Mouse (Mus musculus) T-cell, adult 2 months (primary cell): ENCODE measurements around the gene Kcnn1.
"Not testable (repeated sequence)": the region's sequence is repeated elsewhere in the genome, so short reads cannot be mapped to it uniquely, and the experiment has no call there.

Experiments
- DNase-seq: peaks from one replicate; pipeline ENCODE4 v3.0.0; 2022; ENCODE audit warnings: low spot score

Gene Kcnn1

DNA sequence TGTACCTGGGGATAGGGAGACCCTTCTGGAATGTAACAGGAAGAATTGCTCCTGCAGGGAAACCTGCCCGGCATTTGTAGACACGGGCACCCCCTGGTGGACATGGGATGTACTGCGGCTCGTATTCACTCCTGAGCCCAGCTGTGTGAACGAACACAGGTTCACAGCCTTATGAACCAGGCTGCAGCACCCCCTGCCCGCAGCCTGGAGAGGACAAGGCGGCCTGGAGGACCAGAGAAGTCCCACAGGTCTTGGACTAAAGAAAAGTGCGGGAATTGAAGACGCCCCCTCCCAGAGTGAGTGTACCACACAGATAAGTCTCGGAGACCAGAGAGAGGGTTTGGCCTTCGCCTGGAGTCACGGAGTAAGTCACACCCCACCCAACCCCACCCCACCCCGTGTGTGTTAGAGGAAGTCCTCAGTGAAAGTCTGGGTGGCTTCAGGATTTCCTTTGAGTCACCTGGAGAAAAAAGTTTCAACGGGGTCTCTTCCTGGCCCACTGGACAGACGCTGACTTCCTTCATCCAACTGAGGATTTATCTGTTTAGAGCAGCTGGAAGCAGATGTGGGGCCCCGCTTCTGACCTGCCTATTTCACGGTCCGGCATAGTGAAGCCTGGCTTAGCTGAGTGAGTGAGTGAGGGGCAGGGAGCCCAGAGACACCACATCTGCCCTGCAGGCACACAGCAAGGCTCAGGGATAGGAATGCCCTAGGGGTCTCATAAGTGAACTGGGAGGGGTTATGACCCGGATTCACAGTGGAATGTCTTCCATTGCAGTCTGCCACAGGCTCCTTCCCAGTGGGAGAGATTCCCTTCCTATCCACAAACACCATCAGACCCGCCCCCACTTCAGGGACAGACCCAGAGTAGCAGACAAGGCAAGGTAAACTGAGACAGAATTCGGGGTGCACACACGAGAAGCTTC, 21.6 kb downstream of the Kcnn1 start:
- DNase-seq: peak; percentile 77

DNA sequence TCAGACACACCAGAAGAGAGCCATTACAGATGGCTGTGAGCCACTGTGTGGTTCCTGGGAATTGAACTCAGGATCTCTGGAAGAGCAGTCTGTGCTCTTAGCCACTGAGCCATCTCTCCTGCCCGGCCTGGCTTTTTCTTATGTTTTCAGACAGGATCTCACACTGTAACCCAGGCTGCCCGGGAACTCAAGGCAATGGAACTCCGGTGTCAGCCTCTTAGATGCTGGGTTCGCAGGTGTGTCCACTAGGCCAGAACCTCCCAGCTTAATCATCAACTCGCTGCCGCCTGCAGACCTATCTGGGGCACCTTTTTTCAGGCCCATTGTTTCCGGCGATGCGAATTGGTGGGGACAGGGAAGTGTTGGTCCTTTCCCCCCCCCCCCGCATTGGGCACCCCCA, 22.5 kb downstream of the Kcnn1 start:
- no peak for DNase-seq

DNA sequence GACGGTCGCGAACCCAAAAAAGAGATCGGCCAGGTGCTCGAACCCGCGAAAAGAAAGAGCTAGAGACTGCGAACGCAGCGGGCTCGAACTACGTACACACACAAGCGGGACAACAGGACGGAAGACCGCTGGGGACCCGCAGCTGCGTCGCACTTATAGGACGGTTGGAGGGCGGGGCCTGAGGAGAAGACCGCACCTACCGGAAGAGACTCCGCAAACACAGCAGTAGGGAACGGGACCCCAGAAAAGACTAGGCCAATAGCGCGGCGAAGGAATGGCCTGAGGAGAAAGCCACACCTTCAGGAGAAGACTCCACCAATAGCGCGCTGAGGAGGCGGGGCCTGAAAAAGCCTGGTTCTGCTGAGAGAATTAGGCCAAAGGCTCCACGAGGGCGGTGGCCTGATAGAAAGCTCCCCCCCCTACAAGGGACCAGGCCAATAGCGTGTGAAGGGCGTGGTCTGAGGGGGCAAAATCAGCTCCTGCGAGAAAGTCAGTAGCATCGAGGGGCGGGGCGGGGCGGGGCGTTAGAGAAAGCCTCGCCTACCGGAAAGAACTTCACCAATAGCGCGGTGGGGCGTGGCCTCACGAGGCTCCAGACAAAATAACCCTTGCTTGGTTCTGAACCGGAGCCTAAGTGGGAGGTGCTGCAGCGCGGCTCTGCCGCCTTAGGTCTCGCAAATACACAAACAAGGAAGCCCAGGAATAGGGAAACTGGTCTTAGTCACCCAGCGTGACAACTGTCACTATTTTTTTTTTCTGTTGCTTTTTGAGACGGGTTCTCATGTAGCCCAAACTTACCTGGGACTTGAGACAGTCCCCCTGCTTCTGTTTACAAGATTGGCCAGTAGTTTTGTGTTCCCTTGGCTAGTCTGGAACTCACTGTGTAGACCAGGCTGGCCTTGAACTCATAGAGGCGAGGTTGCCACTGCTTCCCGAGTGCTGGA, 23.4 kb downstream of the Kcnn1 start, which contains the start of gene Arrdc2:
Arrdc2 (minus strand) TSS at position 313 of the 944 bp plus-strand sequence.
- peak; percentile 99 for DNase-seq

DNA sequence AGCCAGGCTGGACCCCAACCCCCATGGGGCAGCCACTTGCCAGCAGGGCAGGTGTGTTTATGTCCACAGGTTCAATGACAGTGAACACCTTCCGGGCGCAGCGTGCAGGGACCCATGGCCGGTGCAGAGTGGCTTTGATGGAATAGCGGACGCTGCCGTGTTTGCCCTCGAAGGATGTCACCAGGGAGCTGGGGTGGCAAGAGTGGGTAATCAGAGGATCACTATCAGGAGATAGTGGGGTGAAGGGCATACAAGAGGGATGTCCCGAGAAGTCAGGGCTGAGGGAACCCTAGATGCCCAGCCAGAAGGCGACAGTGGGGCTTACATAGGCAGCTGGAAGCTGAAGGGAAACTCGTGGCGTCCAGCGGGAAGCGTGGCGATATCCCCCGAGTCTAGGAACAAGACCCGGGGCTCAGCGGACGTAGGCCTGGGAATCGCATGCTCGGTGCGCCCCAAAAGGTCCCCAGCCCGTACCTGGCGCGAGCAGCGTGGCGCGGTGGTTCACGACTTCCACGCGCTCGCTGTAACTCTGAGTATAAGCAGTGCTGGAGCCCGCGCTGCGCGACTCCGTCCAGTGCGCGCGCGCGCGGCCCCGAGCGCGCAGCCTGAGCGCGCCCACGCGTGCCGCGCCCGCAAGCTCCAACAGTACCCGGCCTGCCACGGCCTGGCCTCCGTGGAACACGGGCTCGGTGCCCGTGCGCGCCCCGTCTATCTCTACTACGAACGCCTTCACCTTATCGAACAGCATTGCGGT, 24.2 kb downstream of the Kcnn1 start:
- DNase-seq: no peak

DNA sequence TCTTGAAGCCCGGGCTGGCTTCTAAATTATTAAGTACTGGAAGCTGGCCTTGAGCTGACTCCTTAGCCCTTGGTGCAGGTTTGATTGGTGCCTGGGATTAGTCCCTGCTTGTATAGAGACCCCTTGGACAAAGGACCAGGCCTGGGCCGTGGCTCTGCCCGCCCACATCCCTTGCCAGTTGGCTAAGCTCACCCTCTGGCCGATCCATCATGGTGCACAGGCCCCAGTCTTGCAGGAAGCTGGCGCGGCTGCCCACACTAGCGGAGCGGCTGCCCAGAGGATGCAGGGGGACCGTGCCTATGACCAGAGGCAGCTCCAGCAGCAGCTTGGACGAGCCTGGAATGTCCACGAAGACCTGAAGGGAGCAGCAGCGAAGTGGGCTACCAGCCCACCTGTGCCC, 26.4 kb downstream of the Kcnn1 start:
- DNase-seq: no peak

DNA sequence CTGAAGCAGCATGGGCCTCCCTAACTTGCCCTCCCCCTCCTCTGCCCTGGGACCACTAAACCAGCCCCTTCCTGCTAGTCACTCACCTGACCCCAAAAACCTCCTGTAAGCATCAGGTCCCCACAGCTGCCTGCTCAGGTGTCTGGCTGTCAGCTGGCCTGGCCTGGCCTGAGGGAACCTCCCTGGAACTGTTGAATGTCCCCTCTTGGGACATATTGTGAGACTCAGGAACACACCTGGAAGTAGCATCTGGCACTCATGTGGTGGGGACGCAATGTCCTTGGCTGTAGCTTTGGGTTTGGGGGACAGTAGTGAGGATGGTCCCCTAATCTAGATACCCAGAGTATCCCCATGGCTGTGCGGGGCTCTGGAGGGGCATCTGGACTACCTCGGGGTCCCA, 29.0 kb downstream of the Kcnn1 start:
- DNase-seq: no peak

DNA sequence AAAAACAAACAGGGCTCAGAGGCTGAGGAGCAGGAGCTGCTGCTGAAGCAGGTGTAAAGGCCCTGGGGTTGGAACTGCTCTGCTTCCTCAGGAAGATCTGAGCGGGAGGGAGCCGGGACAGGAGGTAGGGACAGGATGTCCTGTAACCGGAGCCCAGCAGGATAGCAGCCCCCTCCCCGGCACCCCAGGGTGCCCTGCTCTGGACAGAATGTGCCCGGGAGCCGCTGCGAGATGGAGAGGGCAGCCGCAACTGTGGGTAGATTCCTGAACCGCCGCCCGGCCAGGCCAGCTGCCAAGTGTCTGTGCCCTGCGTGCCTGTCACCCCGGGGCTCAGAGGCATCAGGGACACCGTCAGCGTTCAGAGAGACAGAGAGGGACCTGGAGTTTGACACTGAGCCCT, 29.5 kb downstream of the Kcnn1 start:
- no peak for DNase-seq

DNA sequence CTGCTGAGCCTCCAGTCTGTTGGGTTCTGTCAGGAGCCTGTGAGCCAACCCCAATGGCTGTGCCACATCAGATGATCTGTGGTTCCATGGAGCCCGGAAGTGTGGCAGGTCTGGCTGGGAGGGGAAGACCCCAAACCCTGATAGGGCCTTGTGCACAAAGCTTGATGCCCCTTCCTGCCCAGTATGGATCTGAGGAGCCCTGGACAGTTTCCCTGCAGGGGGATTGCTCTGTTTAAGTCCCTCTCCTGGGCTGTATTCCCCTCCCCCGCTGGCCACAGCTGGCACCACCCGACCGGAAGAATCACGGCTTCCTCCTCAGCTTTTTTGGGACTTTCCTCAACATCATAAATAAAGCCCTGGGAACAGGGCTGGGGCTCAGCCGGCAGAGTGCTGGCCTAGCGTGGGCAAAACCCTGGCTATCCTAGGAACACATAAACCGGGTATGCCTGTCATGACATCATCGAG, 30.0 kb downstream of the Kcnn1 start:
- peak; percentile 69 for DNase-seq

DNA sequence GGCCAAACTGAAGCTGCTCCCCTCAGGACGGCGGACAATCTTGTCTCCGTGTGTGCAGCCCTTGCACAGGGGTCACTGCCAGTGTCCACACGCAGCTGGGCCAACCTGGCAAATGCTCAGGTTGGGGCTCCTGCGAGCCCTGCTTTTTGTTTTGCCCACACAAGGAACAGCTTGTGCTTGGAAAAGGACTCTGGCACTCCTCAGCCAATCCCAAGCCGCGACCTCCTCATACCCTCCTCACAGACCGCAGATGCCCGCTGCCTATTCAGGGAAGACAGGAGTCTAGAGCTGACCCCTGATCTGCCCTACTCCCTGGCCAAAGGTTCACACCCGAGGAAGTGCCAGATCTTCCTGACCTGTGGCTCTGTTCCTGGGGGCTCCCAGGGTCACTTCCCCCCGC, 30.7 kb downstream of the Kcnn1 start:
- DNase-seq: no peak

DNA sequence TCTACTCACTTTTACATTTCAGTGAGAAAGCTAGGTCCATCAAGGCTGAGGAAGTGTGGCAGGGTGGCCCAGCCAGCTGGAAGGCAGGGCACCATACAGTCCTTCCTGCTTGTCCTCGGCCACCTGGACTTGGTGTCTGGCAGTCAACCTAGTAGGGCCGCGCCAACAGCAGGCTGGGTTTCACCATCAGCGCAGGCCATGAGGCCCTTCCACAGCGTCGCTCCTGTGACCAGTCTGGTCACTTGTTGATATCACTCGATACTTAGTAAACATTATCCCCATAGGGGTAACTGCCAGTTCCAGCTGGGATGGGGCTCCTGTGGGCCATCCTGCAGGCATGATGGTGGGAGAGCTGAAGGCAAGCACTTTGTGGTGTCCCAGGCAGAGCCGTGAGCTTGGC, 31.5 kb downstream of the Kcnn1 start:
- DNase-seq: no peak

DNA sequence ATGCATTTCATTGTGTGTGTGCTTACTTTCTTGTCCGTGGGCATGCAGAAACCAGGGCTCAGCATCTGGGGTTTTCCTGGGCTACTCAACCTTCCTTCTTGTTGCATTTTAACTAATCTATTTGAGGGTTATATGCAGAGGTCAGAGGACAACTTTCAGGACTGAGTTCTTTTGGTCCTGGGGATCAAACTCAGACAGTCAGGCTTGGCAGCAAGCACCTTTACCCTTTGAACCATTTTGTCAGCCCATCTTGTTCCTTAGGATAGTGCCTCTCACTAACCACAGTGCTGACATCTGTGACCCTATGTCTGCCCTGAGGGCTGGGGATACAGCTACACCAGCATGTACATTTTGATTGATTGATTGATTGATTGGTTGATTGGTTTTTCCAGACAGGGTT, 35.3 kb downstream of the Kcnn1 start:
- no peak for DNase-seq

DNA sequence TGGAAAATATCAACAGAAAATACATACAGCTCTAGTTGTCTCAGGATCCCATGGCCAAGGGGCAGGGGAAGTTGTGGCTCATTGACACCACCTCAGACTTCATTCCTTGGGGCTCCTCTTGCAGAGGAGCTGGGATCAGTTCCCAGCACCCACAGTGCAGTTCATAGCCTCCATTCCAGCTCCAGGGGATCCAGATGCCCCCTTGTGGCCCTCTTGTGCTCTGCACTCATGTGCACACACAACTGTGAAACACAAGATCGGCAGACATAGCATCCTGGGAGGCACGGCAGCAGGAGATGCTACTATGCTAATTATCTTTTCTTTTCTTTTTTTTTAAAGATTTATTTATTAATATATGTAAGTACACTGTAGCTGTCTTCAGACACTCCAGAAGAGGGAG, 36.0 kb downstream of the Kcnn1 start:
- no peak for DNase-seq

DNA sequence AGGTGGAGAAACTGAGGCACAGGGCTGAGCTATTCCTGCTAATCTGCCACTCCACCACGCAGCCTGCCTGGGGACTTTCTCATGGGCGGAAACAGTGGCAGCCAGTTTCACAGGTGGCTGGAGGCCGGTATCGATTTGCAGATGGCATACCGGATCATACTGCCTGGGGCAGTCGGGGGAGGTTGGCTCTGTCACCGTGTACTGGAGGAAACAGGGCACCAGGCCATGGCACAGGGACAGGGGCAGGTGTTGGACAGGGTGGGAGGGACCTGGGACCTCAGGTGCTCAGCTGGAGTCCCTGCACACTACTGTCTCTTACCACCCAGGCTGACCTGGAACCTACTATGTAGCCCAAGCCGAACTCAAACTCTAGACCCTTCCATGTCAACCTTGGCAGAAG, 37.2 kb downstream of the Kcnn1 start:
- DNase-seq: no peak

DNA sequence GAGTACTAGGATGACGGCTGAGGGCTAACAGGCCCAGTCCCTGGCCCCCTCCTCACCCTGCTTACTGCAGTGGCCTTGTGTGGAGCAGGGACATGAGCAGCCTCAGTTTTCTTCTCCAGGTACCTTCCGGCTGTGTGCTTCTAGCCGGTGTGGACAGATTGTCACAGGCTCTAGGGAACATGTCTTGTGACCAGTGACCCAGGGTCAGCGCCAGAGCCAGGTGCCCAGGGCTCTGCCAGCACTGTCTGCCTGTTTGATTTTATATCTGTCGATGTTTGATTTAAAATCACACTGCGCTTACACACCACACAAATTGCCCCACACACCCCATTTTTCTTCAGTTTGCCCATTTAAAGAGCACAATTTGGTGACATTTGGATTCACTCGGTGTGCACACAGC, 39.3 kb downstream of the Kcnn1 start:
- no peak for DNase-seq

DNA sequence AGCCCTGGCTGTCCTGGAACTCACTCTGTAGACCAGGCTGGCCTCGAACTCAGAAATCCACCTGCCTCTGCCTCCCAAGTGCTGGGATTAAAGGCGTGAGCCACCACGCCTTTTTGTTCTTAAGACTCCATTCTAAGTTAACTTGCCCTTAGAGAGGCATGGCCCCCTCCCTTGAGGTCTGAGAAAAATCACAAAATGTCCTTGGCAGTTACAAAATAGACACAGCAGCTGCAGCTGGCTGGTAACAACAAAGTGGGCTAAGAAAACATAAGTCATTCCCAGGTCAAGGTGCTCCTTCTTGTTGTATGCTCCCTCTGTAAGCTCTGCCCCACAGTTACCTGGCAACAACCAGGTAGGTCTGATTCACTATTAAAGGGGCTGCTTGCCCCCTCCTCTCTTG, 40.5 kb downstream of the Kcnn1 start:
- not testable (repeated sequence) for DNase-seq

DNA sequence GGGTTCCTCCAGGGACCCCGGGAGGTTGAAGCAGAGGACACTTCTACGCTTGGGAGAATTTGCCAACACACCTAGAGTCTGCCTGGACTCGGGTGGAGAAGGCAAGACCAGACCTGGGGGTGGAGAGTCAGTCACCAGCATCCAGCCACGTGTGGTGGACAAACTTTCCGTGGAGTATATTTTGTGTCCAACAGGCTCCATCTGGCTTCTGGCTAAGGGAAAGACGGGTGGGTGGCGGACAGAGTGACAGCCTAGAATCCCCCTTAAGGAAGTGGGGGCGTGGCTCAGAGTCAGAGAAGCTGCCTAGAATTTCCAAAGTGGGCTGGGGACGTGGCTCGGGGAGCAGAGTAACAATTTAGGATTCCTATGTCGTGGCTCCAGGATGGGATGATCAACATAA, 41.1 kb downstream of the Kcnn1 start:
- no peak for DNase-seq

DNA sequence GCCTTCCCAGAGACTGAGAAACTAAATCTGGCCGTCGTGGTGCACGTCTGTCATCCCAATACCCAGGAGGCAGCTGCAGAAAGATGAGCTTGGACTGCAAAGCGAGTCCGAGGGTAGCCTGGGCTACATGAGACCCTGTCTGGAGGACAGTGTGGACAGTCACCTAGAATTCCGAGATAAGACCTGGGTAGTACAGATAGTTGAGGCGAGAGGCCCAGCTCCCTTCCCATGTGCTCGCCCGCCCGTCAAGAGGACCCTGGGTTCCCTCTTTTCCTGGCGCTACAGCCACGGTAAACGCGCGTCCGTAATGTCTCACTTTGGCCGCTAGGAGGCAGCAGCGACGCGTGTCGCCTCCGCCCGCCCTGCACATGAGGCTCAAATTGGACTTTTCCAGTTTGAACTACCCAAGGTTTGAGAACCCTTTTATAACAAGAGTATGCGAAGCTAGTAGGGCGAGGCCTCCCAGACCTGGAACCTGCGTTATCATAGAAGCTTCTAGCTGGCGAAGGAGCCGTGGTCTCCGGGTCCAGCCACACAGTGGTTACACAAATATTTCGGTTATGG, 41.6 kb downstream of the Kcnn1 start:
- peak; percentile 62 for DNase-seq

DNA sequence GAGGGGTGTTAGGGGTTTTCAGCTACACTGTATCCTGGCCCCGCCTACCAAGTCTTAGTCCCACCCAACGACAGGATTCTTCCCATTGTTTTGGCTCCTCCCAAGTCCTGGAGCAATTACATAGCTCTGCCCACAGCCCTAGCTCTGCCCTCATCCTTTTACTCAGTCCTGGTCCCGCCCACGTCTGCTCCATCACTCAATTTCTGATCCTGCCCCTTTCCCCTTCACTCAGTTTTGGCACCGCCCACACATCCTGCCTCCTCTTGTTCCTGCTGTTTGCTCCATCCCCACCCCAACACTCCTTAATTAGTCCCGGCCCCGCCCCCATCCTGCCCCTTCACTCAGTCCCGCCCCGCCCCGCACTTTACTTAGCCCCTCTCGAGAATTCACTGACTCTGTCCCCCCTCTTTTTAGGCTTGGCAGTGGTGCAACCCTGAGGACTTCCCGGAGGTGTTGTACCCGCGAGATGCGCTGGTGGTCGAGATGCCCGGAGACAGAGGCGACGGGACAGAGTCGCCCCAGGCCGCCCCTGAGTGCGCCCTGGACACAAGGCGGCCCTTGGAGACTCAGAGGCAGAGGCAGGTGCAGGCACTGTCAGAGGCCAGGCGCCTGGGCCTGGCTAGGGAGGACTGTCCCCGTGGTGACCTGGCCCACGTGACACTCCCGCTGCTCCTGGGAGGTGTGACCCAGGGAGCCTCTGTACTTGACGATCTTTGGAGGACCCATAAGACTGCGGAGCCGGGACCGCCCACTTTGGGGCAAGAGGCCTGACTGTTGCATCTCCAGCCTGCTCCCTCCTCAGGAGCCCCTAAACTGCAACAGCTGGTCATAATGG, 42.7 kb downstream of the Kcnn1 start:
- no peak for DNase-seq

DNA sequence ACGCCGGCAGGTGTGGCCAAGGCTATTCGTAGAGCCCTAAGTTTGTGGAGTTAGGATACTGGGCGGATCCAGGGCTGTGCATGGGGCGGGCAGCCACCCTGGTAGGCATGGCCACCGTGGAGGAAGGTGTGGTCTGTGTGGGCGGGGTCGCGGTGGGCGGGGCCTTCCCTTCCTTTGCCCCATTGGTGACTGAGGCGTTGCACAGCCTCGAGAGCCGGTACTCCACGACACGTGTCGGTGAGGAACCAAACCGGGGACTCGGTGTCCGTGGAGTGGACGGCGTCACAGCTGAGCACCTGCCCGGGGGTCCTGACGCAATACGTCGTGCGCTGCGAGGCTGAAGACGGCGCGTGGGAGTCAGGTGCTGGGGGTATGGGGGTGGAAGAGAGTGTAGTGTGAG, 46.4 kb downstream of the Kcnn1 start:
- DNase-seq: no peak

DNA sequence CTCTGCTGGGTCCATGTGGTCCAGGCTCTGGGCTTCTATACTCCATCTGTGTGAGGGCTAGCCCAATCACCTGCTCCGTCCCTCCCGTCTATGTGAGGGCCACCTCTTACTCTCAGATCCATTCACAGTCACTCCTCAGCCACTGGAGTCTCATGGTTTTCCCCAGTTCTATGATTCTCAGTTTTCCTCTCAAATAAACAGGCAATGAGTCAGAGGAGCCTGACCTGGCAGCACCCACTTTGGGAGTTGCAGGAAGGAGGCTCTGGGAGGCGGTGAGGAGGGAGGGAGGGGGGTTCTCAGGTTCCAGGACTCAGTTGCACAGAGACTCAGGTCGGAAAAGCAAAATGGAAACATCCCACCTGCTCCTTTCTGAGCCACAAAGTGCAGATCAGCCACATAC, 50.2 kb downstream of the Kcnn1 start:
- no peak for DNase-seq

DNA sequence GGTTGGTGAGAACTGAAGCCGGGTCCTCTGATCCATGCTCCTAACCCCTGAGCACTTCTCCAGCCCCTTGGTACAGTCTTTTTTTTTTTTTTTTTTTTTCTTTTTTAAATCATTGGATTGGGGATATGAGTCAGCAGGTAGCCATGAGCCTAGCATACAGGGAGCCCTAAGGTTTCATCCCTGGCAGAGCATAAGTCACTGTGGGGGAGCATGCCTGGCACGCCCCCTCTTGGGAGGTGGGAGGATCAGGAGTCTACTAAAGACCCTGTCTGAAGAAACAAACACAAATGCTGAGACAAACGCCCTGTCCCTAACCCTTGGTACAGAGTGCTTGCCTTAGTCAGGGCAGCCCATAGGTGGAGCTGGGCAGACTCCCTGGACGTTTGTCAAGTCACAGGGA, 51.0 kb downstream of the Kcnn1 start:
- DNase-seq: no peak
